Mouse (Mus musculus): Measurements from ENCODE around the gene Agrp. TPM values are rescaled to one million over a fixed set of nuclear protein-coding genes. Genes with fewer than 3 reads are reported as not detected.

The Agrp gene
- 1.0 and 1.1 TPM in 2 replicates for polyA plus RNA-seq (2015; fragmentation: Nextera tagmentation; extraction: Ambion mirVana)

- peak within 1 kb of the TSS; percentile 85 for H3K4me3 ChIP-seq
- H3K27me3 ChIP-seq (replicated peaks), result no peaks in the 10 kb centered on the region
- peak; percentile 68 for ATAC-seq (replicated peaks)
- H3K9ac ChIP-seq, result peak within 1 kb of the TSS; percentile 98
- under 1% methylated on average over 55 of the region's 63 CpGs for WGBS
- peak within 1 kb of the TSS; percentile 100 for H3K27ac ChIP-seq
- H3K4me2 ChIP-seq, result peak within 1 kb of the TSS; percentile 88
- no peaks in the 10 kb centered on the region for H3K36me3 ChIP-seq (replicated peaks)
- peaks cover 34% of the 10 kb centered on the region for H3K4me1 ChIP-seq
- no peaks in the 10 kb centered on the region for H3K9me3 ChIP-seq
Measured at GRCm38 (mm10) chr8:105636963-105637510, at the start of gene Agrp. TSS of gene Agrp (minus strand) at chr8:105637393.

- Histone ChIP-seq H3K27me3 (replicated peaks) (no peaks in the 10 kb centered on the region), H3K36me3 (replicated peaks) (peaks cover 23% of the 10 kb centered on the region; the same call in 1 of the 2 replicates), H3K9me3 (no peaks in the 10 kb centered on the region), H3K27ac (no peak overlapping the region), H3K9ac (no peak overlapping the region), H3K4me1 (no peaks in the 10 kb centered on the region), H3K4me3 (no peak overlapping the region), H3K4me2 (no peak overlapping the region)
- 59% methylated on average over 6 of the region's 6 CpGs for WGBS
- no peak for ATAC-seq (replicated peaks)
Measured at GRCm38 (mm10) chr8:105686551-105686950, 49.4 kb upstream of the Agrp start.

GRCm38 (mm10) chr8:105685796-105686308 is 48.7 kb upstream of the Agrp start, which contains the start of gene Carmil2:
TSS of gene Carmil2 (plus strand) at chr8:105686274.
- H3K9ac ChIP-seq, result no peak within 1 kb of the TSS
- 13% methylated on average over 26 of the region's 26 CpGs for WGBS
- peak; percentile 31; the same call in 1 of the 2 replicates for ATAC-seq (replicated peaks)

GRCm38 (mm10) chr8:105685325-105685724 is 48.1 kb upstream of the Agrp start:
- no peak for ATAC-seq (replicated peaks)
- peaks cover 35% of the 10 kb centered on the region; the same call in 1 of the 2 replicates for H3K36me3 ChIP-seq (replicated peaks)
- no peak overlapping the region for H3K9ac ChIP-seq
- no peak overlapping the region for H3K4me2 ChIP-seq
- 78% methylated on average over 7 of the region's 7 CpGs for WGBS
- no peaks in the 10 kb centered on the region for H3K4me1 ChIP-seq
- no peak overlapping the region for H3K27ac ChIP-seq
- no peaks in the 10 kb centered on the region for H3K27me3 ChIP-seq (replicated peaks)
- no peaks in the 10 kb centered on the region for H3K9me3 ChIP-seq
- no peak overlapping the region for H3K4me3 ChIP-seq

More at GRCm38 (mm10) chr8:105685796-105686308, 48.7 kb upstream of the Agrp start, which contains the start of gene Carmil2:
- Histone ChIP-seq H3K27me3 (replicated peaks) (no peaks in the 10 kb centered on the region), H3K4me2 (0 out of 2 replicates have a peak within 1 kb of the TSS, but pooled peaks have one; percentile 7), H3K36me3 (replicated peaks) (peaks cover 30% of the 10 kb centered on the region; the same call in 1 of the 2 replicates), H3K27ac (no peak within 1 kb of the TSS), H3K4me3 (no peak within 1 kb of the TSS), H3K9me3 (no peaks in the 10 kb centered on the region), H3K4me1 (no peaks in the 10 kb centered on the region)

GRCm38 (mm10) chr8:105677891-105678290 is 40.7 kb upstream of the Agrp start:
- H3K9me3 ChIP-seq, result no peaks in the 10 kb centered on the region
- H3K27me3 ChIP-seq (replicated peaks), result no peaks in the 10 kb centered on the region
- no peak overlapping the region for H3K9ac ChIP-seq
- H3K4me1 ChIP-seq, result no peaks in the 10 kb centered on the region
- WGBS, result 95% methylated on average over 1 of the region's 1 CpGs
- no peak overlapping the region for H3K27ac ChIP-seq
- H3K36me3 ChIP-seq (replicated peaks), result peaks cover 71% of the 10 kb centered on the region
- H3K4me2 ChIP-seq, result no peak overlapping the region
- no peak for ATAC-seq (replicated peaks)
- H3K4me3 ChIP-seq, result no peak overlapping the region

- Histone ChIP-seq H3K27ac (no peak overlapping the region), H3K36me3 (replicated peaks) (peaks cover 14% of the 10 kb centered on the region; the same call in 1 of the 2 replicates), H3K9ac (no peak overlapping the region), H3K27me3 (replicated peaks) (no peaks in the 10 kb centered on the region), H3K4me3 (no peak overlapping the region), H3K9me3 (no peaks in the 10 kb centered on the region), H3K4me2 (no peak overlapping the region), H3K4me1 (no peaks in the 10 kb centered on the region)
- WGBS, result 82% methylated on average over 3 of the region's 3 CpGs
- ATAC-seq (replicated peaks), result no peak
Measured at GRCm38 (mm10) chr8:105661167-105661566, 24.0 kb upstream of the Agrp start.

- Histone ChIP-seq H3K9ac (no peak overlapping the region), H3K9me3 (no peaks in the 10 kb centered on the region), H3K27me3 (replicated peaks) (no peaks in the 10 kb centered on the region), H3K27ac (no peak overlapping the region), H3K4me1 (no peaks in the 10 kb centered on the region), H3K36me3 (replicated peaks) (no peaks in the 10 kb centered on the region), H3K4me2 (no peak overlapping the region), H3K4me3 (no peak overlapping the region)
- ATAC-seq (replicated peaks), result no peak
Measured at GRCm38 (mm10) chr8:105657641-105658040, 20.4 kb upstream of the Agrp start.

GRCm38 (mm10) chr8:105648929-105649328 is 11.7 kb upstream of the Agrp start:
- no peak for ATAC-seq (replicated peaks)
- Histone ChIP-seq H3K36me3 (replicated peaks) (peaks cover 14% of the 10 kb centered on the region; the same call in 1 of the 2 replicates), H3K4me1 (no peaks in the 10 kb centered on the region), H3K27me3 (replicated peaks) (no peaks in the 10 kb centered on the region), H3K4me2 (no peak overlapping the region), H3K4me3 (no peak overlapping the region), H3K27ac (no peak overlapping the region), H3K9me3 (no peaks in the 10 kb centered on the region), H3K9ac (no peak overlapping the region)
- WGBS, result 95% methylated on average over 1 of the region's 1 CpGs

- no peaks in the 10 kb centered on the region for H3K27me3 ChIP-seq (replicated peaks)
- WGBS, result 100% methylated on average over 1 of the region's 1 CpGs
- no peak for ATAC-seq (replicated peaks)
Measured at GRCm38 (mm10) chr8:105645205-105645604, 8.0 kb upstream of the Agrp start.

GRCm38 (mm10) chr8:105640511-105640910 is 3.3 kb upstream of the Agrp start:
- H3K9ac ChIP-seq, result no peak overlapping the region
- H3K27ac ChIP-seq, result no peak overlapping the region
- H3K27me3 ChIP-seq (replicated peaks), result no peaks in the 10 kb centered on the region
- no peaks in the 10 kb centered on the region for H3K9me3 ChIP-seq
- no peak for ATAC-seq (replicated peaks)
- peaks cover 12% of the 10 kb centered on the region; the same call in 1 of the 2 replicates for H3K36me3 ChIP-seq (replicated peaks)
- no peak overlapping the region for H3K4me3 ChIP-seq
- WGBS, result 90% methylated on average over 2 of the region's 2 CpGs
- peaks cover 29% of the 10 kb centered on the region for H3K4me1 ChIP-seq
- no peak overlapping the region for H3K4me2 ChIP-seq

More at GRCm38 (mm10) chr8:105645205-105645604, 8.0 kb upstream of the Agrp start:
- no peaks in the 10 kb centered on the region for H3K9me3 ChIP-seq
- H3K4me3 ChIP-seq, result no peak overlapping the region
- no peak overlapping the region for H3K4me2 ChIP-seq
- no peak overlapping the region for H3K9ac ChIP-seq
- H3K27ac ChIP-seq, result no peak overlapping the region
- H3K4me1 ChIP-seq, result peaks cover 2% of the 10 kb centered on the region
- peaks cover 20% of the 10 kb centered on the region; the same call in 1 of the 2 replicates for H3K36me3 ChIP-seq (replicated peaks)

- Histone ChIP-seq H3K9ac (no peak overlapping the region), H3K36me3 (replicated peaks) (peaks cover 8% of the 10 kb centered on the region; the same call in 1 of the 2 replicates), H3K9me3 (no peaks in the 10 kb centered on the region), H3K27ac (no peak overlapping the region), H3K27me3 (replicated peaks) (no peaks in the 10 kb centered on the region), H3K4me2 (no peak overlapping the region), H3K4me1 (peaks cover 36% of the 10 kb centered on the region), H3K4me3 (no peak overlapping the region)
- ATAC-seq (replicated peaks), result no peak
- WGBS, result 81% methylated on average over 1 of the region's 1 CpGs
Measured at GRCm38 (mm10) chr8:105639835-105640234, 2.6 kb upstream of the Agrp start.

- H3K36me3 ChIP-seq (replicated peaks), result peaks cover 2% of the 10 kb centered on the region; the same call in 1 of the 2 replicates
- ATAC-seq (replicated peaks), result no peak
- H3K27ac ChIP-seq, result no peak overlapping the region
- H3K9me3 ChIP-seq, result no peaks in the 10 kb centered on the region
- WGBS, result 86% methylated on average over 4 of the region's 4 CpGs
- H3K4me2 ChIP-seq, result peak overlapping the region; percentile 88
- H3K27me3 ChIP-seq (replicated peaks), result no peaks in the 10 kb centered on the region
- H3K4me3 ChIP-seq, result peak overlapping the region; percentile 85
- peaks cover 34% of the 10 kb centered on the region for H3K4me1 ChIP-seq
- H3K9ac ChIP-seq, result no peak overlapping the region
Measured at GRCm38 (mm10) chr8:105638510-105638909, 1.3 kb upstream of the Agrp start.
